Mouse (Mus musculus): ENCODE measurements at regions not wholly inside any gene's neighbourhood (a gene's known extent, or its start where the extent isn't known, plus 50 kb on each side); places are given as distances from the start of the nearest gene placed in this dataset.

GRCm38 (mm10) chr4:74466081-74466480, 223.8 kb downstream of the Kdm4c start:
- DNase-seq: no peak

- no peak for DNase-seq
Observed at GRCm38 (mm10) chr4:74512489-74512888, 270.2 kb downstream of the Kdm4c start.

- DNase-seq: no peak
Observed at GRCm38 (mm10) chr4:74553888-74554287, 311.6 kb downstream of the Kdm4c start.

- peak; percentile 10 for DNase-seq
Observed at GRCm38 (mm10) chr4:74563565-74563964, 321.3 kb downstream of the Kdm4c start.

GRCm38 (mm10) chr4:74586400-74586799, 344.1 kb downstream of the Kdm4c start:
- DNase-seq: no peak

GRCm38 (mm10) chr4:74587125-74587524, 344.8 kb downstream of the Kdm4c start:
- no peak for DNase-seq

- no peak for DNase-seq
Observed at GRCm38 (mm10) chr4:74588761-74589160, 346.5 kb downstream of the Kdm4c start.

GRCm38 (mm10) chr4:74613032-74613431, 370.7 kb downstream of the Kdm4c start:
- no peak for DNase-seq
